Mouse (Mus musculus) stomach, postnatal 0 days (tissue): Measurements from ENCODE around the gene Nfatc2. TPM values are rescaled to one million over a fixed set of nuclear protein-coding genes. Genes with fewer than 3 reads are reported as not detected.

Experiments used
- ATAC-seq: fragments of 200-750 bp; cut with Nextera tagmentation; 2 replicates; pipeline ENCODE4 v1.8.0; 2017; ENCODE audit not compliant: low FRiP score, low TSS enrichment
- DNase-seq: peaks from one replicate; pipeline ENCODE4 v3.0.0-alpha.2; 2016; ENCODE audit warnings: low spot score
- H3K27ac ChIP-seq: fragments of 300-500 bp; sonication (generic); replicated peaks from 2 replicates; pipeline ENCODE4 v1.5.1; 2014; ENCODE audit warnings: mild to moderate bottlenecking, control low read depth
- H3K27me3 ChIP-seq: fragments of 300-500 bp; sonication (generic); 2 replicates; pipeline ENCODE4 v1.6.1; 2014; ENCODE audit warnings: low read length; ENCODE audit not compliant: control insufficient read depth, insufficient read depth
- H3K36me3 ChIP-seq: fragments of 300-500 bp; sonication (generic); 2 replicates; pipeline ENCODE4 v1.6.1; 2014; ENCODE audit warnings: low read length, mixed read lengths; ENCODE audit not compliant: control insufficient read depth, insufficient read depth
- H3K4me1 ChIP-seq: fragments of 300-500 bp; sonication (generic); replicated peaks from 2 replicates; pipeline ENCODE4 v1.6.1; 2014; ENCODE audit warnings: antibody characterized with exemption; ENCODE audit not compliant: control insufficient read depth, insufficient read depth
- H3K4me2 ChIP-seq: fragments of 300-500 bp; sonication (generic); replicated peaks from 2 replicates; pipeline ENCODE4 v1.6.1; 2014; ENCODE audit warnings: low read depth, mild to moderate bottlenecking, control low read depth, moderate library complexity
- H3K4me3 ChIP-seq: fragments of 300-500 bp; sonication (generic); 2 replicates; pipeline ENCODE4 v1.5.1; 2014; ENCODE audit warnings: low read depth, low read length, control low read depth
- H3K9ac ChIP-seq: fragments of 300-500 bp; sonication (generic); 2 replicates; pipeline ENCODE4 v1.6.1; 2014; ENCODE audit warnings: mild to moderate bottlenecking, low read length, control low read depth, mixed read lengths
- H3K9me3 ChIP-seq: fragments of 300-500 bp; sonication (generic); 2 replicates; pipeline ENCODE4 v1.6.1; 2016; ENCODE audit warnings: low read length; ENCODE audit not compliant: control insufficient read depth
- CTCF ChIP-seq: IDR thresholded peaks from 2 replicates; pipeline ENCODE4 v1.5.1; 2016; ENCODE audit warnings: antibody characterized with exemption, low read depth, mild to moderate bottlenecking, moderate library complexity
- EP300 ChIP-seq: optimal IDR thresholded peaks from 2 replicates; pipeline ENCODE3; 2016; ENCODE audit warnings: antibody characterized with exemption
- WGBS: fragments of 180-500 bp; shearing (Covaris S2); extraction: QIAGEN DNeasy Blood & Tissue Kit; methylation state at CpG from one replicate; pipeline ENCODE4 v1.1.7; 2014; 5-methylcytosine and 5-hydroxymethylcytosine counted together
- polyA plus RNA-seq: library from polyadenylated mRNA; unstranded; fragments of >200 nt; fragmentation: Nextera tagmentation; extraction: Ambion mirVana; gene quantifications from 2 replicates; pipeline ENCODE4 v1.2.1, GENCODE M21; 2015

Nfatc2 gene
- polyA plus RNA-seq, 1 experiment from 2014 or later, result 2.2 TPM

DNA sequence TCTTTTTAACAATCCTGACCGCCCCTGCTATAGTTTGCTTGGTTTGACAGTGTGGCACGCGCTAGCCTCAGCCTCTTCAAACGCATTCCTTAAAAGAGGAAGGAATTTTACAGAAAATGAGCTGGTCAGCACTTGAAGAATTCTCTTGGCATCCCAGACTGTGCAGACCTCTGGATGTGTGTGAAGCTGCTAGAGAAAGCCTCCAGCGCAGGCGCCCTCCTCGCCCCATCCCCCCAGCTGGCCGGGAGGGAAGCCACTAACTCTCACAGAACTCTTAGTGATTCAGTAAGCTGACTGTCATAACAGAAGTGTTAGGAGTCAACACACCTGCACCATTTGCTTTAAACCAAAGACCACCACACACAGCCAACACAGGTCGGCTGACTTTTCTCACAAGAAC is 23.3 kb downstream of the Nfatc2 start:
- Histone ChIP-seq H3K9me3 (no peaks in the 10 kb centered on the region), H3K4me2 (no peak overlapping the region), H3K27me3 (no peaks in the 10 kb centered on the region), H3K4me3 (no peak overlapping the region), H3K9ac (no peak overlapping the region), H3K36me3 (no peaks in the 10 kb centered on the region), H3K27ac (no peak overlapping the region), H3K4me1 (0 out of 2 replicates have a peak, but pooled peaks cover 2% of the 10 kb centered on the region)
- no peak for DNase-seq
- ATAC-seq, result no peak
- TF ChIP-seq EP300 (no peak), CTCF (no peak)
- 42% methylated on average over 9 of the region's 9 CpGs for WGBS

DNA sequence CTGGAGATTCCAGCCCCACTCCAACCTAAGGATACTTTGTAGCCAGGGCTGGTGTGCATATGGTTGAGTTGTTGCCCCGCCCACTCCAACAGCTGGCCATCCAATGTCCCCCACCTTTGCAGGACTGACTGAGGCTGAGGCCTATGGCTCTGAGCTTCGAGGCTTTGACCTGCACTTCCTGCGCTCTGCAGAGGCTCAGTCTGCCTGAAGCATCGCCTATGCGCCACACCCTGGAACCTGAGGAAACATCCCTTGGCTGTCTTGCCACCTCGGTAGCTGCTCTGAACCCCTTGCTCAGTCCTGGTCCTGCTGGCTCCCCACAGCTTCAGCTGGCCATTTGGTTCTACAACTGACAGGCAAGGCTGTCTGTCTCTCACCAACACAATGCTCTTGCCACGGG is 24.1 kb downstream of the Nfatc2 start:
- no peak overlapping the region for H3K9ac ChIP-seq
- TF ChIP-seq EP300, result no peak
- no peak for TF ChIP-seq CTCF
- H3K27ac ChIP-seq, result no peak overlapping the region
- no peaks in the 10 kb centered on the region for H3K27me3 ChIP-seq
- H3K9me3 ChIP-seq, result no peaks in the 10 kb centered on the region
- 0 out of 2 replicates have a peak, but pooled peaks cover 2% of the 10 kb centered on the region for H3K4me1 ChIP-seq
- DNase-seq (no peak), ATAC-seq (no peak)
- 63% methylated on average over 7 of the region's 7 CpGs for whole genome bisulfite sequencing
- H3K36me3 ChIP-seq, result no peaks in the 10 kb centered on the region
- H3K4me3 ChIP-seq, result no peak overlapping the region
- H3K4me2 ChIP-seq, result no peak overlapping the region

DNA sequence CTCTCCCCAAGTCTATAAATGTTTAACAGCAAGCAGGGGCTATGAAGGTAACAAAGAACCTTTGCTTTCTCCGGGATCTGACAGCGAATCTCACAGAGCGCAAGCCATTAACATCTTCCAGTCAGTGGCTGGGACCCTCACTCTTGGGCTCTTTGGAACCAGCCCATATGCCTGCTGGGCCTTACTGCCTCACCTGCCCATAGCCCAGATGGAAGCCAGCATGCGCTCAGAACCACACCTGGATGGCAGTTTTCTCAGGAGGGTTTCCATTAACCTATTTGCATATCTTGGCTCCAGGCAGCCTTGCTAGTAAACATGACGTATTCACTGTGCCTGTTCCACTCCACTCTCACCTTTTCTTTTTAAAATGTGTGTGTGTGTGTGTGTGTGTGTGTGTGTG is 25.6 kb downstream of the Nfatc2 start:
- peak; percentile 43 for ATAC-seq
- Histone ChIP-seq H3K9me3 (no peaks in the 10 kb centered on the region), H3K4me1 (0 out of 2 replicates have a peak, but pooled peaks cover 2% of the 10 kb centered on the region), H3K4me3 (no peak overlapping the region), H3K9ac (no peak overlapping the region), H3K27me3 (no peaks in the 10 kb centered on the region), H3K27ac (0 out of 2 replicates have a peak overlapping the region, but pooled peaks have one; percentile 49), H3K36me3 (no peaks in the 10 kb centered on the region), H3K4me2 (no peak overlapping the region)
- TF ChIP-seq EP300, result no peak
- no peak for TF ChIP-seq CTCF
- no peak for DNase-seq
- 63% methylated on average over 5 of the region's 5 CpGs for WGBS

DNA sequence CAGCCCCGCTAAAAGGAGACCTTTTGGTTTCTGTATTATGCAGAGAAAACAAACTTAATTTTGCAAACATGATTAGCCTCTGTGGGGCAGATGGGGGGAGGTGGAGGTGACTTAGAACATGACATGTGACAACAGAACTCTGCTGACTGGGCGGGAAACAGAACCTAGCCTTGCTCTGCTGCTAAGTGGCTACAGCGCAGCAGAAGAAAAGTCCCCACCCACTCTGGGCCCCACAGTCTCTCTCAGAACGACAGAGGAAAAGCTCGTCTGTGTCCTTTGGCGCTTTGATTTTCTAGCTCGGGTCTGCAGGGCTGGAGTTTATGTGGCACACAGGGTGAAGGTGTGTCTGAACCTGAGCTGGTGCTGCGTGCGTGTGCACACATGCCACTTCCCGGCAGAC is 26.5 kb downstream of the Nfatc2 start:
- Histone ChIP-seq H3K4me1 (0 out of 2 replicates have a peak, but pooled peaks cover 2% of the 10 kb centered on the region), H3K36me3 (0 out of 2 replicates have a peak, but pooled peaks cover 3% of the 10 kb centered on the region), H3K4me3 (no peak overlapping the region), H3K4me2 (no peak overlapping the region), H3K27me3 (no peaks in the 10 kb centered on the region), H3K9ac (no peak overlapping the region), H3K9me3 (no peaks in the 10 kb centered on the region), H3K27ac (0 out of 2 replicates have a peak overlapping the region, but pooled peaks have one; percentile 49)
- DNase-seq (no peak), ATAC-seq (no peak)
- WGBS, result 38% methylated on average over 10 of the region's 10 CpGs
- TF ChIP-seq CTCF, result no peak
- no peak for TF ChIP-seq EP300

DNA sequence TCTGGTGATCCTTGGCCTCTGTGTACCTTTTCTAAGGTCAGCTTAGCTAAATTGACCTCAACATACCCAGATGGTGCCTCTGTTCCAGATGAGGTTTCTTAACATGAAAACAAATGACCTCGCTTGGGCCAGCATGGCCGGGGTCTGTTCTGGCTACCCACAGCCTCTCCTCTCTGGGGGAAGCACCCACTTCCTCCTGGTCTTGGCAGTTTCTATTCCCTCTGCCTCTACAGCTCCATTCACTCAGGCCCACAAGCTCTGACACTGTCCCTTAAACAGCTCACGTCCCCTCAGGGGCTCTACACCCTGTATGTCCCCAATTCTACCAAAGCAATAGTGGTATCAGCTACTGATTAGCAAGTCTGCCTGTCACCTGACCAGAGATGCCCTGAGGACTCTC is 27.6 kb downstream of the Nfatc2 start:
- Histone ChIP-seq H3K36me3 (0 out of 2 replicates have a peak, but pooled peaks cover 3% of the 10 kb centered on the region), H3K4me1 (no peaks in the 10 kb centered on the region), H3K27me3 (no peaks in the 10 kb centered on the region), H3K4me3 (no peak overlapping the region), H3K9ac (no peak overlapping the region), H3K4me2 (no peak overlapping the region), H3K27ac (no peak overlapping the region), H3K9me3 (no peaks in the 10 kb centered on the region)
- ATAC-seq, result no peak
- DNase-seq, result no peak
- TF ChIP-seq CTCF (no peak), EP300 (no peak)
- 75% methylated on average over 3 of the region's 3 CpGs for WGBS

DNA sequence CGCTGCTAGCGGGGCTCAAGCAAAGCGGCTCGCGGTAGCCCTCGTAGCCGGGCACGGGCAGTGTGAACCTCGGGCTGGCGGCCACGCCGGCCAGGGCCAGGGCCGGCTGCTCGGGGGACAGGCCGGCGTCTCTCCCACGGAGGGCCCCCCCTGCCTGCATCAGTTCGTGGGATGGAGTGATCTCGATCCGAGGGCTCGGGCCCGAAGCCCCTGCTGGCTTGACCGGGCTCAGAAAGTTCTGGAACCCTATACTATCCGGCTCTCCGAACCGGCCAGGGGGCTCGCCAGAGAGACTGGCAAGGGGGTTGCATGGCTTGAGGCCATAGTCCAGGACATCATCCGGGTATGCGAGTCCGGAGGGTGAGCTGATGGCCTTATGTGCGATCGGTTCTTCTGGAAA is 30.2 kb downstream of the Nfatc2 start:
- DNase-seq, result no peak

More for the DNA sequence above, 30.2 kb downstream of the Nfatc2 start:
- Histone ChIP-seq H3K36me3 (0 out of 2 replicates have a peak, but pooled peaks cover 3% of the 10 kb centered on the region), H3K27ac (no peak overlapping the region), H3K4me3 (no peak overlapping the region), H3K9ac (no peak overlapping the region), H3K27me3 (no peaks in the 10 kb centered on the region), H3K4me2 (no peak overlapping the region), H3K9me3 (no peaks in the 10 kb centered on the region), H3K4me1 (no peaks in the 10 kb centered on the region)
- 96% methylated on average over 32 of the region's 32 CpGs for WGBS
- TF ChIP-seq CTCF (no peak), EP300 (no peak)
- no peak for ATAC-seq
